Mouse (Mus musculus): ENCODE measurements around the gene Lmo7. TPM values are rescaled to one million over a fixed set of nuclear protein-coding genes. Genes with fewer than 3 reads are reported as not detected.
A peak's percentile ranks its signal among the peaks of the same experiment; 100 is the strongest.

The Lmo7 gene
- polyA plus RNA-seq, 1 experiment from 2014 or later: 3.8 TPM

GRCm38 (mm10) chr14:101901976-101902375 lies 172.2 kb downstream of the Lmo7 start:
- 85% methylated on average over 7 of the region's 7 CpGs for WGBS
- Histone ChIP-seq H3K9me3 (no peaks in the 10 kb centered on the region), H3K27me3 (replicated peaks; ENCODE audit: low read depth, poor library complexity, severe bottlenecking) (no peaks in the 10 kb centered on the region), H3K4me1 (peaks cover 2% of the 10 kb centered on the region; the same call in 1 of the 2 replicates), H3K4me3 (no peak overlapping the region), H3K36me3 (replicated peaks) (no peaks in the 10 kb centered on the region), H3K27ac (replicated peaks) (no peak overlapping the region)
- DNase-seq (ENCODE audit: low spot score): no peak

DNA sequence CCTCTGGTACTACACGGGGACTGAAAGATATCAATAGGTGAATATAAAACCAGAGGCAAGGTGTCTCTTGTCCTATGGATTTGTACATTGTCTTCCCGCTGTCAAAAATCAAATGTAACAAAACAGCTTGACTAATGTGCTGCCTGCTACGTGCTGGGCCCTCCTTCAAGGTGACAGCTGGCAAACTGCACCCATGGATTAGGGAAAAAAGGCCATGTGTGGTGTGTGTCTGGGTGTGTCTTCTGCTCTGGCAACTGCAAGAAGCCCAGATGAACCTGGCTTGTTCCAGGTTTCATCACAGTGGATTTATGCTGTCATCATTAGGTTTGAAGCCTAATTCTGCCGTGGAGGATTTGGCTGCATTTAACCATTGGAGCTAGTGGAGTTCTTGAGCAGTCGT lies 174.0 kb downstream of the Lmo7 start:
- WGBS: 89% methylated on average over 5 of the region's 5 CpGs
- Histone ChIP-seq H3K27me3 (replicated peaks; ENCODE audit: low read depth, poor library complexity, severe bottlenecking) (no peaks in the 10 kb centered on the region), H3K4me3 (no peak overlapping the region), H3K36me3 (replicated peaks) (no peaks in the 10 kb centered on the region), H3K9me3 (no peaks in the 10 kb centered on the region), H3K27ac (replicated peaks) (no peak overlapping the region), H3K4me1 (peaks cover 2% of the 10 kb centered on the region; the same call in 1 of the 2 replicates)
- no peak for DNase-seq (ENCODE audit: low spot score)

DNA sequence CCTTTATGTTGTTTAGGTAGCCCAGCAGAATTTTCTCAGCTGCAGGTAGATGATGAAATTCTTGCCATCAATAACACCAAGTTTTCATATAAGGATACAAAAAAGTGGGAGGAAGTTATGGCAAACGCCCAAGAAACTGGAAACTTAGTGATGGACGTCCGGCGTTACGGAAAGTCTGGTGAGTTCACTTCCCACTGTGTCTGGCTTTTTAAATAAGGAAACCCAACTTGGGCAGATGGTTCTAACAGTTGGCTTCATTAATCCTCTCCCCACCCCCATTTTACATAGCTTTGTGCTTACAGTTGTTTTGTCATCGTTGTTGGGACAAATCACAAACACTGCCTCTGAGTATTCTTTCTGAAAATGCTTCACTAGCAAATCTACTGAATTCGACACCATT lies 182.2 kb downstream of the Lmo7 start:
- Histone ChIP-seq H3K4me3 (no peak overlapping the region), H3K9me3 (no peaks in the 10 kb centered on the region), H3K27ac (replicated peaks) (no peak overlapping the region), H3K4me1 (no peaks in the 10 kb centered on the region), H3K36me3 (replicated peaks) (no peaks in the 10 kb centered on the region), H3K27me3 (replicated peaks; ENCODE audit: low read depth, poor library complexity, severe bottlenecking) (no peaks in the 10 kb centered on the region)
- DNase-seq (ENCODE audit: low spot score): no peak
- WGBS: 88% methylated on average over 7 of the region's 7 CpGs

GRCm38 (mm10) chr14:101912392-101912791 lies 182.6 kb downstream of the Lmo7 start:
- Histone ChIP-seq H3K27ac (replicated peaks) (no peak overlapping the region), H3K36me3 (replicated peaks) (no peaks in the 10 kb centered on the region), H3K27me3 (replicated peaks; ENCODE audit: low read depth, poor library complexity, severe bottlenecking) (no peaks in the 10 kb centered on the region), H3K9me3 (no peaks in the 10 kb centered on the region), H3K4me3 (no peak overlapping the region), H3K4me1 (no peaks in the 10 kb centered on the region)
- 80% methylated on average over 3 of the region's 3 CpGs for WGBS
- no peak for DNase-seq (ENCODE audit: low spot score)

- Histone ChIP-seq H3K4me1 (no peaks in the 10 kb centered on the region), H3K36me3 (replicated peaks) (no peaks in the 10 kb centered on the region), H3K27ac (replicated peaks) (no peak overlapping the region), H3K4me3 (no peak overlapping the region), H3K27me3 (replicated peaks; ENCODE audit: low read depth, poor library complexity, severe bottlenecking) (no peaks in the 10 kb centered on the region), H3K9me3 (no peaks in the 10 kb centered on the region)
- DNase-seq (ENCODE audit: low spot score): no peak
These were observed 184.6 kb downstream of the Lmo7 start for GRCm38 (mm10) chr14:101914321-101914720.

DNA sequence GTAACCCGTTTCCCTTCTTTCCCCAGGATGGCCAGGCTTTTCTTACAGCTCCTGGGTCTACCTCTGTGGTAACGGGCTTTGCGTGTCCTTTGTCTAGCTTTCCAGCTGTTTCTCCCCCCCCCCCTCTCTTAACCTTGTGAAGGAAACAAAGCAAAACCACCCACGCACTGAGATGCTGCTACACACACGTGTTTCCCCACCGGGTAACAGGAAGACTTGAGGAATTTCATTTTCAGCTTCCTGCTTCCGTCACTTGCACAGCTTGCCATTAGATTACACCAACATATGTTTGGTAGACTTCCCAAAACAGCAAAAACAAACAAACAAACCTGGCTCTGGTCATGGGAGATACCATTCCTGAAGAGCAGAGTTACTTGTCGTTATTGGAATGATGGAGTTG lies 186.1 kb downstream of the Lmo7 start:
- WGBS: 84% methylated on average over 8 of the region's 8 CpGs
- Histone ChIP-seq H3K9me3 (no peaks in the 10 kb centered on the region), H3K27ac (replicated peaks) (no peak overlapping the region), H3K4me1 (no peaks in the 10 kb centered on the region), H3K4me3 (no peak overlapping the region), H3K27me3 (replicated peaks; ENCODE audit: low read depth, poor library complexity, severe bottlenecking) (no peaks in the 10 kb centered on the region), H3K36me3 (replicated peaks) (no peaks in the 10 kb centered on the region)
- DNase-seq (ENCODE audit: low spot score): no peak

DNA sequence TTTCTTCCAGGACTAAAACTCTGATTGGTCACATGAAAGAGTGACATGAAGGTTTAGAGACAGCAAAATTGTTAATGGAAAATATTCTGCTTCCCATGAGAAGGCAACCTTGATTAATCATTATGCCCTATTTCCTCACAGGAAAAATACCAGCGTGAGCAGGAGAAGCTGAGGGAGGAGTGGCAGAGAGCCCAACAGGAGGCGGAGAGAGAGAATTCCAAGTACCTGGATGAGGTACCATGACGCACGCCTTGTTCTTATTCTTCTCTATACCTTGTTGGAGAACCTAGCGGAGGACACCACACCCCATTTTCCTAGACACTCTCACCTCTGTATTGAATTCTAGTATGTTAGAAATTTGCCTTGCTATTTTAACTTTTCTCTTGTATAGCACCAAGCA lies 188.7 kb downstream of the Lmo7 start:
- H3K4me3 ChIP-seq: no peak overlapping the region
- no peaks in the 10 kb centered on the region for H3K36me3 ChIP-seq (replicated peaks)
- H3K27me3 ChIP-seq (replicated peaks; ENCODE audit: low read depth, poor library complexity, severe bottlenecking): no peaks in the 10 kb centered on the region
- no peaks in the 10 kb centered on the region for H3K4me1 ChIP-seq
- DNase-seq (ENCODE audit: low spot score): no peak
- no peaks in the 10 kb centered on the region for H3K9me3 ChIP-seq
- H3K27ac ChIP-seq (replicated peaks): no peak overlapping the region
- 93% methylated on average over 5 of the region's 5 CpGs for WGBS

GRCm38 (mm10) chr14:101927646-101928244 lies 198.0 kb downstream of the Lmo7 start:
- H3K27me3 ChIP-seq (replicated peaks; ENCODE audit: low read depth, poor library complexity, severe bottlenecking): no peaks in the 10 kb centered on the region
- no peaks in the 10 kb centered on the region for H3K9me3 ChIP-seq
- no peaks in the 10 kb centered on the region for H3K36me3 ChIP-seq (replicated peaks)
- H3K27ac ChIP-seq (replicated peaks): no peak overlapping the region
- H3K4me3 ChIP-seq: no peak overlapping the region
- DNase-seq (ENCODE audit: low spot score): no peak
- WGBS: 84% methylated on average over 12 of the region's 12 CpGs
- H3K4me1 ChIP-seq: peaks cover 5% of the 10 kb centered on the region; the same call in 1 of the 2 replicates

DNA sequence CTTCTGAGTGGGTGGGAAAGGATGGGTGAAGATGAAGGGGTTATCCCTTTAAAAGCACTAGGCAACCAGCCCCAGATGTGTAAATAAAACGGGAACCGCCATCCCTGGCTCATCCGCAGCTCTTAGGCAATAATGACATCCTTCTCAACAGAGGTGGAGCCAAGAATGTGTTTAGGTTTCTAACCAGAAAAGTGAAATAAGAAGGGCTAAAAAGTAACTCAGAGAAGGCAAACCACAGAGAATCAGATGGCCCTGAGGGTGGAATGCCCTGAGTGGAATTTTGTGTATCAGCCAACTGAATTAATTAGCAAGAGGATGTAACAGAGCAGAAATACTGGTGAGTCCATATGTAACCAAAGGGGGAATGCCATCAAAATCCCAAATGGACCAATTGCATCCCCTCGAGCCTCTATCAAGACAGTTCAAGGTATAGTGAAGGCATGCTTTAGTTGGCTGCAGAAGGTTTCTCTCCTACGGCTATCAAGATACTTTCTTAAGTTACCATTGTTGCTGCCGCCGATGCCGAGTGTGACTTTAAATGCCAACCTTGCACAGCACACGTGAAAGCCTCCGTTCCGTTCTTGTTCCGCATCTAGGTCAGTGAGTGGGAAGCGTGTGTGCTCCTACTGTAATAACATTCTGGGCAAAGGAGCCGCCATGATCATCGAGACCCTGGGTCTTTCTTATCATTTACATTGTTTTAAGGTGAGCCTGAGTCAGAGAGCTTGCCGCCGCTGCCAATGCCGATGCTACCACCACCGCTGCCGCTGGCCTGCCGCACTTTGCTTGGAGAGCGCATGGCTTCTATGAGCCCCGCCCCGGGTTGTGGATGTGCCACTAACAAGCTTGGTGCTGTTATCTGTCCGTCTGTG lies 201.1 kb downstream of the Lmo7 start:
- Histone ChIP-seq H3K27ac (replicated peaks) (no peak overlapping the region), H3K27me3 (replicated peaks; ENCODE audit: low read depth, poor library complexity, severe bottlenecking) (no peaks in the 10 kb centered on the region), H3K36me3 (replicated peaks) (no peaks in the 10 kb centered on the region), H3K4me3 (no peak overlapping the region), H3K4me1 (peaks cover 5% of the 10 kb centered on the region; the same call in 1 of the 2 replicates), H3K9me3 (no peaks in the 10 kb centered on the region)
- no peak for DNase-seq (ENCODE audit: low spot score)
- WGBS: 93% methylated on average over 25 of the region's 25 CpGs

- no peaks in the 10 kb centered on the region for H3K36me3 ChIP-seq (replicated peaks)
- H3K27ac ChIP-seq (replicated peaks): no peak overlapping the region
- DNase-seq (ENCODE audit: low spot score): no peak
- H3K4me3 ChIP-seq: no peak overlapping the region
- 91% methylated on average over 4 of the region's 4 CpGs for WGBS
- no peaks in the 10 kb centered on the region for H3K27me3 ChIP-seq (replicated peaks; ENCODE audit: low read depth, poor library complexity, severe bottlenecking)
- no peaks in the 10 kb centered on the region for H3K9me3 ChIP-seq
- peaks cover 5% of the 10 kb centered on the region; the same call in 1 of the 2 replicates for H3K4me1 ChIP-seq
These were observed 201.6 kb downstream of the Lmo7 start for GRCm38 (mm10) chr14:101931448-101931750.

DNA sequence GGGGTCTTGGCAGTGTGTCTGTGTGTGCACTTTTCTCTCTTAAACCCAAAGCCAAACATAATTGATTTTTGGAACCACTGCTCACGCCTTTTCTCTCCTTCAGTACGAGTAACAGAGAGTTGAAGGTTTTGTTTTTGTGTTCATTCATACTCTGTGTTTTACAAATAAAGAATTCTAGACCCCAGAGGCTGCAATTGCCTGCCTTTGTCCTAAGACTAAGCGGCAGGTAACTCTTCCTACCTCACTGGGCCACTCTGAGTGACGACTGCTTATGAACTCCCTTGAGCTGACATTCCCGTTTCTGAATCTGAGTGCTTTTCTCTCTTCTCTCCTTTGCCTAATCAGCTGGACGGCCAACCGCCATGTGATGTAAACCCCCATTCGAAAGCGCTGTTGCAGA lies 203.8 kb downstream of the Lmo7 start:
- no peak overlapping the region for H3K27ac ChIP-seq (replicated peaks)
- no peak overlapping the region for H3K4me3 ChIP-seq
- 86% methylated on average over 9 of the region's 9 CpGs for WGBS
- no peaks in the 10 kb centered on the region for H3K9me3 ChIP-seq
- no peak for DNase-seq (ENCODE audit: low spot score)
- H3K36me3 ChIP-seq (replicated peaks): no peaks in the 10 kb centered on the region
- H3K27me3 ChIP-seq (replicated peaks; ENCODE audit: low read depth, poor library complexity, severe bottlenecking): no peaks in the 10 kb centered on the region
- H3K4me1 ChIP-seq: peaks cover 5% of the 10 kb centered on the region; the same call in 1 of the 2 replicates

GRCm38 (mm10) chr14:101942971-101943370 lies 213.2 kb downstream of the Lmo7 start:
- Histone ChIP-seq H3K9me3 (no peaks in the 10 kb centered on the region), H3K36me3 (replicated peaks) (no peaks in the 10 kb centered on the region), H3K27me3 (replicated peaks; ENCODE audit: low read depth, poor library complexity, severe bottlenecking) (no peaks in the 10 kb centered on the region), H3K4me3 (no peak overlapping the region), H3K27ac (replicated peaks) (peak overlapping the region; percentile 67), H3K4me1 (peaks cover 3% of the 10 kb centered on the region)
- WGBS: 10% methylated on average over 4 of the region's 4 CpGs
- peak; percentile 65 for DNase-seq (ENCODE audit: low spot score)
